Mouse (Mus musculus) lung, postnatal 36 days (tissue): ENCODE measurements at regions not wholly inside any gene's neighbourhood (a gene's known extent, or its start where the extent isn't known, plus 50 kb on each side); places are given as distances from the start of the nearest gene placed in this dataset.
A peak's percentile ranks its signal among the peaks of the same experiment; 100 is the strongest.

Source experiments
- DNase-seq: peaks from one replicate; pipeline ENCODE4 v3.0.0; 2022; ENCODE audit warnings: mixed read lengths

DNA sequence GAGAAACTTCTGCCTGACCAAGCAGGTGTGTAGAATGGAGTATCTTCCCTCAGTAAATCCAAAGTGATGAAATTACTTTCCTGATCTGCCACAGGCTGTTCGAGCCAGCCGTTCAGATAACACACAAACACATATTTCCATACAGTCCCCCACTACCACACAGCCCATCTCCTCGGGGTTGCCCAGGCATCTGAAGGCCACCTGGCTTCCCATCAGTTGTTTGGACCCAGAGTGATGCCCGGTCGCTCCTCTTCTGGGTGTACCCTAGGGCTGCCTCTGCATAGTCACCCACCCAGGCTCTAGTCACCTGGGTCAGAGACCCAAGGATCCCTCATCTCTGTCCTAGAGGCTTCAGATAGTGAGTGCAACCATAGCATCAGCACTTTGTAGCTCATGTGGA lies 107.9 kb downstream of the CK137956 start:
- DNase-seq = no peak

DNA sequence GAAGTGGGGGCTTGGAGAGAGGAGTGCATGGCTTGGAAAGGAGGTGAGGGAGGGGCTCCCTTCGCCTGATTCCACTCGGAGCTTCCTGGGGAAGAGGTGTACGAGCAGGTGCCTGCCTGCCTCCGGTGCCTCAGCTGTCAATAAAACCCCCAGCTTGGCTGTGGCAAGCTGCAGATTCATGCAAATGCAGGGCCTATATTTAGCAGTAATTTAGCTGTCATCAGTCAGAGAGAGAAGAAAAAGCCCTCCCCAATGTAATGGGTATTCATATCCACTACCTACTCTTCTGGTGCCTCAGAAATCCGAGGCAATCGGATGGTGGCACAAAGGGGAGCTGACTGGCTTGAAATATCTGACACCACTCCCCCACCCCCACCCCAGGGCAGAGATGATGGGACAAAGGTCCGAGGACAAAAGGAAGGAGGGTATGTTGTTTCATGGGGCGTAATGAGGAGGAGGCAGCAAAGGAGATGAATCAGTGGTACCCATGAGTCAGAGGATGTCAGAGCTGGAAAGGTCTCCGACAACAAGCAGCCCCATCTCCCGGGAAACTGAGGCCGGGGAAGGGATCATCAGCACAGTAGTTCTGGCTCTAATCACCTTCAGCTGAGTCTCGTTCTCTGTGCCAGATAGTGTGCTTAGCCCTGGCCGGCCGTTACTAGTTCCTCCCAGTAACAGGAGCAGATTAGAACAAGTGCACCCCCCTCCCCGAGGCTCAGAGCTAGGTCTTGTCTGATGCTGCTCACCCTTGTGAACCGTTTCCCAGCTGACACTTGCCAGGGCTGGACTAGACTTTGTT lies 109.2 kb downstream of the CK137956 start:
- DNase-seq = no peak

DNA sequence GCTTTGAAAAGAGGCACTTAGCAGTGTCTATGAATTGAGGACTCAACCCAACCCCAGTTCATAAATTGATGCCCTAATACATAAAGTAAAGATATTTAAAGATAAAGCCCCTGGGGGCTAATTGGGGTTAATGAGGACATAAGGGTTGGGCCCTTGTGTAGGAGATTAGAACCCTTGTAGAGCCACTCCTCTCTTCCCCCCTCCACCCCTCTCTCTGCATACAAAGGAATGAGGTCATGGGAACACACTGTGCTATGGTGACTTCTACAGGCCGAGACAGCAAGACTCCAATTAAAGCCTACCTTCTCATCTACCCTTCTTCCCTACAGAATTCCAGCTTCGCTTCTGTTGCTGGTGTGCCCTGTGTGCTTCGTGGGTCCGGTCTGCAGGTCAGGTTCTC lies 110.5 kb downstream of the CK137956 start:
- DNase-seq = no peak

DNA sequence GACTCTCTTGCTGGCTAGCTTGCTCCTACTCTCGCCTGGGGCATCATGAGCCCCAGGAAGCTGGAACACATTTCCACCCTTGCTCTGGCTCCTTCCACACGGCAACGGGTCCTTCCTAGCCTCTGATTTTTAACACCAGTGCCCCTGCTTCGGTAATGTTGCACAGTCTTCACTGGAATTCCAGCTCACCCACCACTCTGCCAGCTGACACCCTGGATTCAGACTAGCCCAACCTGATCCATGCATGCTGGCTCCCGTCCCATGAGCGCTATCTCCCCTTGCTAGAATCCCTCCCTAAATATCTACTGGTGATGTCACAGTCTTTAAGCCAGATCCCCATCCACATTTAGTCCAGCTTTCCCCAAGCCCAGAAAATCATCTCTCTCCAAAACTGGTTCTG lies 111.2 kb downstream of the CK137956 start:
- DNase-seq = no peak

DNA sequence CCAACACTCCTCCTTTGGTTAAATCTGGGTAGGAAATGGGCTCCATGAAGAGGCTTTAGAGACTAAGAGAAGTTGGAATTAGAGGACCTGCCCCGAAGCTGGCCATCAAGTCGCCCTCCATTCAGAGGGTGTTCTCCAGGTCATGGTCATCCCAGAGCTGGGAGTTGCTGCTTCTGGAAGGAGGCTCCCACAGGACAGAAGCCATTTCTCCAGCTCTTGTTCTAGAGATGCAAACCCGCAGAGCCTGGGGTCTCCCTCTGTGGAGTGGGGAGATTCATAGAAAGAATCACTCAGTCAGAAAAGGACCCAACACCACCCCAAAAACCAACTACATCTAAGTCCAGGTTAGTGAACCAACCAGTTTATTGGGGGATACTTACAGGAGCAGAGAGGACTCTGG lies 112.2 kb downstream of the CK137956 start:
- no peak for DNase-seq

DNA sequence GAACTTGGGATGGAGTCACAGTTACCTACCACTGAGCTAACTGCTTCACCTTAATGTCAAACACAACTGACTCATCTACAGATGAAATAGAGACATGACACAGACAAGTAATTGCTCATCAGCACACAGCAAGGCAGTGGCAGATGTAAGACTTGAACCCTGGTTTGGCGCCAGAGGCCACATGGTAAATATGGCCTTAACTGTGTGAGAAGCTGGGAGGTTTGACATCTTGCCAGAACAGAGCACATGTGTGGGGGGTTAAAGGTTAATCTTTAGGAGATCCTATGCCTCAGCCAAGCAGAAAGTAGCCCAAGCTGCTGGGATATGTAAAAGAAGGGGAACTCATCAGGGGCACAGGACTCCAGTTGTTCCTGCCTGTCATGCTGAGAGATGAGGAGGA lies 114.9 kb downstream of the CK137956 start:
- DNase-seq = no peak

DNA sequence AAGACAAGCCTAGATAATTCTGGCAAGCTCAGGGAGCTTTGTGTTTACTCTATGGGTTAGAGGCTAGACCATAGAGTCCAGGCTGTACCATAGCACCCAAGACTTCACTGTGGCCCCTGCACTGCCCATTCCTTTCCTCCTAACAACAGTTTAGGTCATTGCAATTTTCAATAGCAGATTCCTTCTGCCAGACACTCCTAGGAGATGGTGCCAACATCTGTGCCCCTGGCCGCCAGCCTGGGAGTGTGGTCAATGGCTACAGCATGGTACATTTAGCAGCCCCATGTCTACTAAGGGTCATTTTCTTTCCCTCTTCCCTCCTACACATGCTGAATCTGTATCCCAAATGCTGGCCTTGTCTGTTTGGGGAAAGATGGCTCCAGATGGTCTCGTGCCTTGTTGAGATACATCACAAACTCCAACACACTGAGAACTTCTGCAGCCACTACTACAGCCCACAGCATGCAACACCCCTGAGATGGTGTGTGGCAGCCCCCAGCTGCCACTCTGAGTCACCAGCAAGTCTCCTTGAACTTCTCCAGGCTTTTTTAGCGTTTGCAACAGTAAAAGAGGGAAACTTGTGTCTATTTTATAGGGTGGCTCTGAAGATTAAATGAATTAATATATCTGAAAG lies 115.9 kb downstream of the CK137956 start:
- DNase-seq = no peak

DNA sequence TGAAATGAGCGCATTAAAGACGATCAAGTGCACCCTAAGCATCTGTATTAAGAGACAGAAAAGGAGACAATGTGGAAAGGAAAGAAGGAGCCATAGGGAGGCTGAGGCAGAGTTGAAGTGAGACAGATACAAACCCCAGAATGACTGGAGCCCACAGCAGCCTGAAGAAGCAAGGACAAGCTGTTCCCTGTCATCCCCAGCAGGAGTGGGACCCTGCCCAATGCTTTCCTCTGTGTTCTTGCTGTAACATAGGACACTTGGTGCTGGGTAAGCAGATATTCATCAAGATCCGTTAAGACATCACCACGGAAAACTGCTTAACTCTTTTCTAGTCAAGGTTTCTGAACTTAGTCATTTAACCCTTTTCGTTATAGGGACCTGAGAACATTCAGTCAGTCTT lies 121.4 kb downstream of the CK137956 start:
- no peak for DNase-seq

DNA sequence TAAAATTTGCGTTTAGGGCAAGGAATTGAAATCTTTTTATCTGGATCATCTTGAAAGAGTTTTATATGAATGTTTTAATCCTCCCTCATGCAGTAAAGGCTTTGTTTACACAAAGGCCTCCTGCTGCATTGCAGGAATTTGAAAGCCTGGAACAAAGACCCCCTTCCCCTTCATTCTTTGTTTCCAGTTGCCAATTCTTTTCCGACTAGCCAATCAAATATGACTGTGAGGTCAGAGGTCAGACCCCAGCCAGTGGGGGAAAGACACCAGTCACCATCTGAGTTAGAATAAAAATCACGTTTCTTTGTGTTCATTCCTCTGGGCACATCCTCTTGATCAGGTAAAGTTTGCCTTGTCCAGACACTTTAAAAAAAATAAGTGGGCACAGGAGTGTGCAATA lies 124.4 kb downstream of the CK137956 start:
- no peak for DNase-seq

DNA sequence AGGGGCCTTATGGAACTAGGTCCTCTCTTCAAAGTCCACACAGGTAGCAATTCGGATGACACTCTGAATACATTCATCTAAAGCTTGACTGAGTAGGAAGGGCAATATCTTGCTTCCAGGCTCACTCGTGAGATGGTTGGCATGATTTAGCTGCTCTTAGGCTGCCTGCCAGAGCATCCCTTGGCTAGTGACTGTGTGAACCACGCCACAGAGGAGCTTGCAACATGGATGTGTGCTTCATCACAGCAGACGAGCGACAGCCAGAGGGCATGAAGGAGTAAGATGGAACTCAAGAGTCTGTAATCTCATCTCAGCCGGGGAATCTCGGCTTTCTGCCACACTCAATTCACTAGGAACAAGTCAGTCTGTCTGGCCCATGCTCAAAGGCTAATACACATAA lies 127.3 kb downstream of the CK137956 start:
- DNase-seq = no peak

DNA sequence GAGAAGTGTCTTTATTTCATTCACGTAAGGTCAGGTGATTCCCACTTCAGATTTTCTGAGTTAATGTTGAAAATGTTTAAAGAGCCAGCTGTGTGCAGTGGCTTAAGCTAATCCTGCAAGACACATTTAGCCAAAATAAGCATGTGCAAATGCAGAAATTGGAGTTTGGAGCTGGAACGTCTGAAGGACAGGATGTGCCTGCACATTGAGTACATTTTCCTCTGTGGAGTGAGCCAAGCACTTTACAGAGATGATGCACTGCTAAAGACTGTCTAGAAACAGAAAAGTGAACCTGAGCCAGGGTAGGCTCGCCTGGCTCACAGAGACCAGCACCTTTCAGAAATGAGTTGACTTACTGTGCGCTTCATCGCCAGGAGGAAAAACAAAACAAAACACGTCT lies 137.1 kb downstream of the CK137956 start:
- no peak for DNase-seq

DNA sequence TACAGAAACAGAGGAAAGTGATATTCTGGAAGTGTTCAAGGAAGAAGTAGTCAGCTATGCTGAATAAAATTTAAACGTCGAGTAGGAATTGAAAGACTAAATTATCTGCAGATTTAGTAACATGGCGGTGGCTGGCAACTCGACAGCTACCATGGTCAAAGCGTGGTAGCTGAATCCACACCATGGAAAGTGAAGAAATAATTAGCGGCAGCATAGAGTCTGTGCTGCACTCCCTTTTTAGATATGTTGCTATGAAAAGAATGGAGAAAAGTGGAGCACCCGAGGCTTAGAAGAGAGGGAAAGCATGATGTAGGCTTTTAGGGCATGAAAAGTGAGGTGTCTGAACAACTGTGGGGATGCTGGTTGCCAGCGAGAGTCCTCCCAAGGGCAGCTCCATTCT lies 143.8 kb downstream of the CK137956 start:
- DNase-seq = no peak

DNA sequence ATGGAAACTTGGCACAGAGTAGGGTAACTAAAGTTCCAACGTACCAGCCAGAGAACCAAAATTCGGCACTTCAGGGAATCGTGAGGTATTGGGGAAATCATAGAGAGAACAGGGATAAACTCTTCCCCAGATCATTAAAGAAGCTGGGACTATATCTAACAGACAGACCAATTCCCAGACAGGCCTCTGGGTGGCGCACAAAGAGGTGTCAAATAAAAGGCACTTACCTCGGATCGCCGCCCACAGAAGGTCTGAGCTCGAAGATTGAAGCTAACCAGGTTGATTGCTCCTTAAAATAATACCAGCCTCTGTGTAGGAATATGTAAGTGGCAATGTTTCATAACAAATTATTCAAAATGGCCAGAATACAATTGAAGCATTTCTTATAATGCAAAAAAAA lies 151.2 kb downstream of the CK137956 start:
- DNase-seq = peak; percentile 2

DNA sequence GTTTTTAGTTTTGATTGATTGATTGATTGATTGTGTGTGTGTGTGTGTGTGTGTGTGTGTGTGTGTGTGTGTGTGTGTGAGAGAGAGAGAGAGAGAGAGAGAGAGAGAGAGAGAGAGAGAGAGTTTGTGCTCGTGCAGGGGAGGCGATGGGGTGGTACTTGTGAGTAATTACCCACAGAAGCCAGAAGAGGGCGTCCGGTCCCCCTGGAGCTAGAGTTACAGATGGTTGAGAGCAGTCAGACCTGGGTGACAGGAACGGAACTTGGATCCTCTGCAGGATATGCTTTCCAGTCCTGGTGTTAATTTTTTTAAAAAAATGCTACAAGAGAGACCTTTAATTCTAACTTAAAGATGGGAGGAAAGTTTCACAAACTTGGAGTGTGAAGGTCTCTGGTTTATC lies 151.7 kb downstream of the CK137956 start:
- no peak for DNase-seq

DNA sequence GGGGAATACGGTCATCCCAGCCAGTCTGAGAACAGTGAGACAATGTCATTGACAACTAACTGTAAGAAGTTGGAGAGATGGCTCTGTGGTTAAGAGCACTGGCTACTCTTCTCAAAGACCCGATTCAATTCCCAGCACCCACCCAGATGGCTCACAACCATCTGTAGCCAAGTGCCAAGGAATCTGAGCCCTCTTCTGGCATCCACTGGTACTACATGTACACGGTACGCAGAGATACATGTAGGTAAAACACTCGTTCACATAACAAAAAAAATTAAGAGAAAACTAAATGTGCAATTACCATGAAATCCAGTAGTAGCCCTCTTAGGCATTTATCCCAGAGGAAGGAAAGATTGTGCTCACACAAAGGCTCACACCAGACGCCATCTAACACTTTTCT lies 156.1 kb downstream of the CK137956 start:
- DNase-seq = no peak

DNA sequence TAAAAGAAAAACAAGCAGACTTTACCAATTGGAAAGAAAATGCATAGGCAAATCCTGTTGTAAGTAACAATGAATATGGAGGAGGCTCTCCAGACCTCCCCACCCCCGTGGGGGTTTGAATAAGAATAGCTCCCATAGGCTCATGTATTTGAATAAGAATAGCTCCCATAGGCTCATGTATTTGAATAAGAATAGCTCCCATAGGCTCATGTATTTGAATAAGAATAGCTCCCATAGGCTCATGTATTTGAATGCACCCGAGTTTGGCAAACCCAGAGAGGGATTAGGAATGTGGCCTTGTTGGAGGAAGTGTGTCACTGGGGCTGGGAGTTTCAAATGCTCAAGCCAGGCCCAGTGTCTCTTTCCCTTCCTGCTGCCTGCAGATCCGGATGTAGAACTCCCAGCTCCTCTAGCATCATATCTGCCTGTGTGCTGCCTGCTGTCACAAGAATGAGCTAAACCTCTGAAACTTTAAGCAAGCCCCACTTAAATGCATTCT lies 158.7 kb downstream of the CK137956 start:
- no peak for DNase-seq

DNA sequence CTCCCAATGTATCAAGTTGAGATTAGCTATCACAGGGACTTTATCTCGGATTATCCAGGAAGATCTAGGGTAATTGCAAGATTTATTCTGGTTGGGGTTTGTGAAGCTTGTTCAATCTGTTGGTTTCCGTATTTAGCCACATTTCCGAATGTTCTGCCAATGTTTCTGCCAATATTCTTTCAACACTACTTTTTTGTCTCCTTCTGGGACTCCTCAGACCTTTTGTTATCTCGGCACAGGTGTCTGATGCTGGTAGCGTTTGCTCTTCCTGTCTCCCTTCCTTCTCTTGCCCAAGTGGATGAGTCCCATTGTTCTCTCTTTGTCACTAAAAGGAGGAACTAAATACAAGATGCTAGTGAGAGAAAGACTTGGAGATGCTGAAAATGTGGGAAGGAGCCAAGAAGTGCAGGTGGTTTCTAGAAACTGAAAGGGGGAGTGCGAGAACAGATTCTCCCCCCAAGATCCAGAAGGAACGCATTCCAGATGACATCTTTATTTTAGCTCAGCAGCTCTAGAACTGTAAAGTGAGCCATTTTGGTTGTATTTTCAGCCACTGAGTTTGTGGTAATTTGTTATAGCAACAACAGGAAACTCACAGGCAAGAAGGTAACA lies 159.7 kb downstream of the CK137956 start:
- DNase-seq = no peak

DNA sequence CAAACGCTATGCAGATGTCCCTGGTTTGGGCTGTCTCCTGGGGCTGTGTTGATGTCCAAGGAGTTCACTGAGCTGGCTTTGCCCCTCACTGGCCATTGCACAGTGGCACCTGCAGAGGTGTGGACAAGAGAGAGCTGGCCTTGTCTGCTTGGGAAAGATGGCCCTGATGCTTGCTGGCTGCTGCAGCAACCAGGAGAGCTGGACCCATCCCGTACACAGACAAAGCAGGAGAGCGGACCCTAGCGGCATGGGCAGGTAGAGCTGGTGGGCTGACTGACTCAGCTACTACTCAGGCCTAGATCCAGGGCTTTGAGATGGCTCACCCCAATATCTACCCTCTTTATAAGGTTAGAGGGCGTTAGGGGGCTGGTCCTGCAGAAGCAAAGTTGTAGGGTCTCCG lies 161.7 kb downstream of the CK137956 start:
- no peak for DNase-seq

DNA sequence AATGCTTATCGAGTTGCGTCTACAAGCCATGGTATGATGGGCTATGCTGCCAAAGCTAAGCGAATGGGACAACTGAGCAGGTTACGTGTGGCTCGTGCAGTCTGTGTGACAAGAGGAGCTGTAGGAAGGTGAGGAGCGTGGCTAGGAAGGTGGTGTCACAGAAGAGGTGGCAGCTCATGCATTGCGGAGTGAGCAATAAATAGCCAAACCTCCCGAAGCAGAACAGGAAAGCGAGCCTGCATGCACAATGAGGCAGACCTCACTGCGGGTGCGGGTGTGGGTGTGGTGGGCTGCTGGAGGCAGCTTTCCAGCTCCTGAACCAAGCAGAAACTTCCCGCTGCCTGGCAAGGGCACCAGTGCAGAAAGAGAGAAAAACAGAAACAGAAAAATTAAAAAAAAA lies 181.5 kb downstream of the CK137956 start:
- no peak for DNase-seq

DNA sequence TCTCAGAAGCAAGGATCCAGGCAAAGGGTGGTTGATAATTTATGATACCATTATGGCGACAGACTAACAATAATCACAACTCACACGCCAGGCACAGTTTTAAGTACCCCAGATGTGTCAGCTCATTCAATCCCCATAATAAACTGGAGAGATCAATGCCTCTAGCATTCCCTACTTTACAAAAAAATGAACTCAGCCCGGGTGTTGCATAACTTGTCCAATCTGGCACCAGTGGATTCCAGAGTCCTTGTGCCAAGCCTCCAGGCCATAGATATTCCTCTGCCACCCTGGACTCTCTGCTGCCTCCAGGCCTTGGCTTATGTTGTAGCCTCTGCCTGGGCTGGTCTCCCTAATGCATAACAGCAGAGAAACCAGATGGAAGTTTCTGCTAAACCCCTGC lies 185.0 kb downstream of the CK137956 start:
- peak; percentile 4 for DNase-seq

DNA sequence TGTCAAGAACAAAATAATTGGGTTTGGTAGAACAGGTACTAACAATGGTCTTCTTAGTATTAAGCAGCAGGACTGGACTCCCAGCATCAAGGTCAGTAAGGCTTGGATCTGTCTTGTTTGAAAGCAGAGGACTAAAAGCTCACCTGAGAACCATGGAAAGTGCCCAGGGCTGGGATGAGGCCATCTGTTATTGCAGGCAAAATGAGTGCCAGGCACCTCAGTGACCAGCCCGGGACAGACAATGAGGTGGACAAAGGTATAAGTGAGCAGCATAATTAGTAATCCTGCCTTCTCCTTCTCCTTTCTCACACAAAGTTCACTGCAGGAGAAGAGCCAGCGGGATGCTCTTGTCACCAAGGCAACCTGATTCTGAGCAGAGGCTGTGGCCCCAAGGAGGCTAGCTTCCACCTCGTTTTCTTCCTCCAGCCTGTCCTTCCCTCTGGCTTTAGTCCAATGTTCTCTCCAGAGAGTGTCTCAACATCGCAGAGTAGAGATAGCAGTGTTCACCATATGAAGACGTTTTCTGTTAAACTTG lies 198.7 kb downstream of the CK137956 start:
- no peak for DNase-seq

DNA sequence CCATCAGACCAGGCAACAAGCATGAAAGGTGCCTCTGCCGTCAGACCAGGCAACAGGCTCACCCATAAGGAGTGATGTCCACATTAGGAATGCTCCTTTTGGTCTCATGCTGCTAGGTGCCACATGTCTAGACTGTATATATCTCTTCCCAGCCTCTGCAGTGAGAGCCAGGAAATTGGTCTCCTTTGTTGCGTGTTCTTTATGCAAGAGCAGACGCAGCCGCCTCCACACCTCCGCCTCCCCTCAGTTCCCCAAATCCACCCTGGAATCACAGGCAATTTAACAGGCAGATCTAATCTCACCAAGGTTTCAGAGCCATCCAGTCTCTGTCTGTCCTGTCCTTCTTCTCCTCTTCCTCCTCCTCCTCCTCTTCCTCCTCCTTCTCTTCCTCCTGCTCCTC lies 207.0 kb downstream of the CK137956 start:
- no peak for DNase-seq

DNA sequence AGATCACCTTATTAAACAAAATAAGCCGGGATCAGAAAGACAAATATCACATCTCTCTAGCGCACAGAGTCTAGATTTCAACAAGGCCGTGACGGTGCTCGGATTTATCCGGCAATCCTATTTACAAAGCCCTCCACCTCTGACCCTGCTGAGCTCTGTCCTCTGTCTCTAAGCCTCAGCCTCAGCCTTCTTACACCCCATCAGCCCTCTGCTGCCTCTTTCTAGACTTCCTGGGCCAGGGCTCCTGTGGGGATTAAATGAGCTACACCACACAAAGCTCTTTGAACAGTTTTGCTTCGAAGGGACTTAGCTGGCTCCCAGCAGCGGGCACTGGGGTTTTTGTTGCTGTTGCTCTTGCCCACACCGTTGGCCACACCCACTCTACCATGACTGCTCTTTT lies 211.8 kb downstream of the CK137956 start:
- no peak for DNase-seq

DNA sequence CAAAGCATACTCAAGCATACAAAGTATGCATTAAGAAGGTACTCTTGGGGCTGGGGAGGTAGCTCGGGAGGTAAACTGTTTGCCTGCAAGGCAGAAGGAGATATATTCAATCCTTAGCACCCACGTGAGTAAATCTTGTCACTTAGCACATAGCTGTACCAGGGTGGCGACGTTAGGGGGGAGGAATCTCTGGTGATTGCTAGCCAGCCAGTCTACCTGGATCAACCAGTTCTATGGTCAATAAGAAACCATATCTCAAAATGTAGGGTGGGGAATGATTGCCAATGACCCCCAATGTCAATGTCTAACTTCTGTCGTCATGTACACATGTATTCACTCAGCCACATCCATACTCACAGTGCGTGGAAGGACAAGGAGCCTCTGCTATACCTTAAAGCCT lies 214.5 kb downstream of the CK137956 start:
- DNase-seq = no peak
